Mouse (Mus musculus) layer of hippocampus, adult 11-12 months (tissue): ENCODE measurements around the gene Tmem151a.

Experiments used
- DNase-seq: peaks from one replicate; pipeline ENCODE4 v3.0.0; 2022; ENCODE audit warnings: low spot score

Gene Tmem151a

GRCm38 (mm10) chr19:5085145-5085863, at the start of gene Tmem151a:
Tmem151a (minus strand) TSS chr19:5085531.
- DNase-seq: peak; percentile 61

GRCm38 (mm10) chr19:5131237-5131636, 45.9 kb upstream of the Tmem151a start:
- no peak for DNase-seq

- no peak for DNase-seq
These were observed 44.4 kb upstream of the Tmem151a start for GRCm38 (mm10) chr19:5129770-5130169.

- no peak for DNase-seq
These were observed 38.8 kb upstream of the Tmem151a start for GRCm38 (mm10) chr19:5124055-5124614.

- no peak for DNase-seq
These were observed 37.9 kb upstream of the Tmem151a start for GRCm38 (mm10) chr19:5123241-5123640.

GRCm38 (mm10) chr19:5122492-5122891, 37.2 kb upstream of the Tmem151a start:
- DNase-seq: no peak

GRCm38 (mm10) chr19:5118384-5118698, 33.0 kb upstream of the Tmem151a start, which contains the start of gene Klc2:
Klc2 (minus strand) TSS chr19:5118560.
- no peak for DNase-seq

GRCm38 (mm10) chr19:5117494-5118383, 32.4 kb upstream of the Tmem151a start:
- DNase-seq: peak; percentile 92

- DNase-seq: no peak
These were observed 28.5 kb upstream of the Tmem151a start for GRCm38 (mm10) chr19:5113783-5114182.

- DNase-seq: no peak
These were observed 24.5 kb upstream of the Tmem151a start for GRCm38 (mm10) chr19:5109659-5110453.

GRCm38 (mm10) chr19:5108702-5109101, 23.4 kb upstream of the Tmem151a start:
- no peak for DNase-seq

- DNase-seq: no peak
These were observed 22.9 kb upstream of the Tmem151a start for GRCm38 (mm10) chr19:5108271-5108575.

GRCm38 (mm10) chr19:5107556-5108270, 22.4 kb upstream of the Tmem151a start:
- DNase-seq: no peak

- DNase-seq: peak; percentile 99
These were observed 21.4 kb upstream of the Tmem151a start, which contains the start of gene Rab1b for GRCm38 (mm10) chr19:5106731-5107191. Rab1b (minus strand) TSS chr19:5107072.

- no peak for DNase-seq
These were observed 20.7 kb upstream of the Tmem151a start for GRCm38 (mm10) chr19:5106074-5106473.

GRCm38 (mm10) chr19:5098363-5099143, 13.2 kb upstream of the Tmem151a start, which contains the start of gene Cnih2:
Cnih2 (minus strand) TSS chr19:5098521.
- peak; percentile 73 for DNase-seq

GRCm38 (mm10) chr19:5097521-5098362, 12.4 kb upstream of the Tmem151a start:
- DNase-seq: no peak

GRCm38 (mm10) chr19:5095887-5096474, 10.7 kb upstream of the Tmem151a start:
- peak; percentile 74 for DNase-seq
